Mouse (Mus musculus): Measurements from ENCODE around the gene Kirrel3. TPM values are rescaled to one million over a fixed set of nuclear protein-coding genes. Genes with fewer than 3 reads are reported as not detected.
A peak's percentile ranks its signal among the peaks of the same experiment; 100 is the strongest.

Kirrel3 gene
- polyA plus RNA-seq, 1 experiment from 2014 or later = 50.1 TPM

DNA sequence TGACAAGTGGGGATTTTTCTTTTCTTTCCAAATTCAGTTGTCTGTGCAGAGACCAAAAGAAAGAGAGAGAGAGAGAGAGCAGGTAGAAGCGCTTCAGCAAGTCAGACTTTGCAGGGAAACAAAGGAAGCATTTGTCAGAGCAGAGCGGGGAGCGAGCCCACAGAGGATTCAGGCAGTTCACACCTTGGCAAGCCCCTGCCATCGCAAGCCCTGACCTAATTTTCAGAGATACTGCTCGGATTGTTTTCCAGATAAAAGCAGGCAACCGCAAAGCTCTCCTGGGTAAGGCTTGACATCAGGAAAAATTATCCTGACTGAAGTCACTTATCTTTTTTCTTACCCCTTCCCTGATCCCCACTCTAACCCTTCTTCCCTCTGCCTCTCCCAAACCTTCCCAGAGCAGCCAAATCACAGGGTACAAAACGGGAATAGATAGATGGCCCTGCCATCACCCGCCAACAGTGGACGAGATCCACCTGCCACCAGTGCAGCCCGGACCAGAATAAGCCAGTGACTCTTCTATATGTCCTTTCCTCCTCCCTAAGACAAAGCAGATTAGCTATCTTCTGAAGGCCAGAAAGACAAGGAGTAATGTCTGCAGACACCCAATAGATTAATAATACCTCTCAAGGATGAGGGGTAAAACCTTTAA, 332.8 kb downstream of the Kirrel3 start:
- Histone ChIP-seq H3K4me3 (no peak overlapping the region), H3K9ac (no peak overlapping the region), H3K4me2 (no peak overlapping the region), H3K27me3 (no peaks in the 10 kb centered on the region), H3K36me3 (no peaks in the 10 kb centered on the region), H3K27ac (replicated peaks) (0 out of 2 replicates have a peak overlapping the region, but pooled peaks have one; percentile 34), H3K4me1 (replicated peaks) (peaks cover 9% of the 10 kb centered on the region), H3K9me3 (no peaks in the 10 kb centered on the region)
- 37% methylated on average over 10 of the region's 10 CpGs for WGBS
- no peak for ATAC-seq (ENCODE audit: low FRiP score, low read depth)

DNA sequence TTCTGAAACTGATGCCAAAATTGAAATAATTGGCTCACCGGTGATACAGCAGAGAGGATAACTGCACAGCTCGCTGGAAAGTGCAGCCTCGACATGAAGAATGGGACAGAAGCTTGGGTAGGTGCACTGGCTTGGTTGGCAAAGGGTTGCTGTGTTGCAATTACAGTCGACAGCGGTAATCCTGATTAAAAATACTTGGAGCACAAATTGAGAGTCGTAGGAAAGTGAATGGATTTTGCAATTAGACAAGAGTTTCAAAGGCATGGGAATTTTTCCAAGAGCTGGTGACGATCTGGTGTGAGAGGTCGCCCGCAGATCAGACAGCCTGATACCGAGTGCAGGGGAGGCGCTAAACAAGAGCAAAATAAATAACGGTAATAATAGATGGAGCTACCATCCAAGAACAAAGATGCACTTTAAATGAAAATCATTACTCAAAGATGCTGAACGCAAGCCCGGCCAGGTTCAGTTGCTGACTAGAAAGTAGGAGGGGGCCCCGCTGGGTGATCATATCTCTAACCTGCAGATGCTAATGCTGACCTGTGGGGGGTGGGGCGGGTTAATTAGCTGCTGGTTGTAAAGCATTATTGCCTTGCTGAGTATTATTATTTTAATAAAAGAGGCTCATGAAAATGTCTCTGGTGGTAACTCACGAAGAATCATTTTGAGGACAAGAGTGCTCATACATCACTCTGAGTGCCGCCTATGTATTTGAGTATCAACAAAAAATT, 338.8 kb downstream of the Kirrel3 start:
- 0 out of 2 replicates have a peak, but pooled peaks have one; percentile 25 for ATAC-seq (ENCODE audit: low FRiP score, low read depth)
- Histone ChIP-seq H3K36me3 (no peaks in the 10 kb centered on the region), H3K4me1 (replicated peaks) (peaks cover 20% of the 10 kb centered on the region), H3K27me3 (no peaks in the 10 kb centered on the region), H3K9me3 (no peaks in the 10 kb centered on the region), H3K4me3 (no peak overlapping the region), H3K4me2 (no peak overlapping the region), H3K9ac (no peak overlapping the region), H3K27ac (replicated peaks) (no peak overlapping the region)
- 58% methylated on average over 18 of the region's 18 CpGs for WGBS

DNA sequence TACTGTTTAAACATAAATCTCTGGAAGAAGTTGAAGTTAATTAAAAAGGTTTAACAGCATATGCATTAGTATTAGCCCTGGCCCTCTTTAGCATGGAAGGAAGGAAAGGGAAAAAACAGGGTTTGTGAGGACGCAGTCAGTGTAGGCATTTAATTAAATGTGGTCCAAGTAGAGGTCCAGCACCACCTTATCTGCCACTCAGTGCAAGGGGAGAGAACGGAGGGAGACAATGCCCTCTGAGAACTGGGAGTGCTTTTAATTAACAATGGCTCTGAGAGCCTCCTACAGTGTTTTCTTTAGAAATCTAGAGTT, 339.4 kb downstream of the Kirrel3 start:
- no peak overlapping the region for H3K4me2 ChIP-seq
- peaks cover 20% of the 10 kb centered on the region for H3K4me1 ChIP-seq (replicated peaks)
- H3K4me3 ChIP-seq = no peak overlapping the region
- WGBS = 30% methylated on average over 2 of the region's 2 CpGs
- H3K36me3 ChIP-seq = no peaks in the 10 kb centered on the region
- no peak overlapping the region for H3K9ac ChIP-seq
- H3K27ac ChIP-seq (replicated peaks) = 0 out of 2 replicates have a peak overlapping the region, but pooled peaks have one; percentile 39
- no peaks in the 10 kb centered on the region for H3K27me3 ChIP-seq
- ATAC-seq (ENCODE audit: low FRiP score, low read depth) = peak; percentile 11; the same call in 1 of the 2 replicates
- no peaks in the 10 kb centered on the region for H3K9me3 ChIP-seq

DNA sequence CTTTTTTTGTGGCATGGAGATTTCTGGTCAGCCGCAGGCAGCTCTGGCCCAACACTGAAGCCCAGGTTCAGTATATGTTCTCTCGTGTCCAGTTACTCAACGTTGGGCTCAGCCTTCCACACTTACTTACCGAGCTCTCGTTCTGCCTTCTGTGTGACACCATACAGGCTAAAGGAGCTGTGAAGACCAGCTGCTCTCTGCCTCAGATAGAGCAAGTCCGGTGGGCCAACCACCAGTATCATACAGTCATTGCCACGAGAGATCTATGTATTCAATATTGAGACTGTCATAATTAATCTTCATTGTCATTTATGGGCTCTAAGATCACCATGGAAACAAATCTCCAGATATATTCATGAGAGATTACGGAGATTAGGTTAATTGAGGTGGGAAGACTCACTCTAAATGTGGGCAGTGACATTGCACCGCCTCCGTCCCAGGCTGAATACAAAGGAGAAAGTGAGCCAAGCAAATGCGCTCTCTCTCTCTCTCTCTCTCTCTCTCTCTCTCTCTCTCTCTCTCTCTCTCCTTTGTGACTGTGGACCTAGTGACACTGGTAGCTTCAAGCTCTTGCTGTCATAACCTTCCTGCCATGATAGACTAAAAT, 339.8 kb downstream of the Kirrel3 start:
- H3K36me3 ChIP-seq = no peaks in the 10 kb centered on the region
- H3K4me1 ChIP-seq (replicated peaks) = peaks cover 20% of the 10 kb centered on the region
- H3K9ac ChIP-seq = no peak overlapping the region
- no peaks in the 10 kb centered on the region for H3K27me3 ChIP-seq
- no peak overlapping the region for H3K4me2 ChIP-seq
- 0 out of 2 replicates have a peak overlapping the region, but pooled peaks have one; percentile 39 for H3K27ac ChIP-seq (replicated peaks)
- H3K9me3 ChIP-seq = no peaks in the 10 kb centered on the region
- 38% methylated on average over 11 of the region's 11 CpGs for WGBS
- H3K4me3 ChIP-seq = no peak overlapping the region
- ATAC-seq (ENCODE audit: low FRiP score, low read depth) = peak; percentile 54; the same call in 1 of the 2 replicates

DNA sequence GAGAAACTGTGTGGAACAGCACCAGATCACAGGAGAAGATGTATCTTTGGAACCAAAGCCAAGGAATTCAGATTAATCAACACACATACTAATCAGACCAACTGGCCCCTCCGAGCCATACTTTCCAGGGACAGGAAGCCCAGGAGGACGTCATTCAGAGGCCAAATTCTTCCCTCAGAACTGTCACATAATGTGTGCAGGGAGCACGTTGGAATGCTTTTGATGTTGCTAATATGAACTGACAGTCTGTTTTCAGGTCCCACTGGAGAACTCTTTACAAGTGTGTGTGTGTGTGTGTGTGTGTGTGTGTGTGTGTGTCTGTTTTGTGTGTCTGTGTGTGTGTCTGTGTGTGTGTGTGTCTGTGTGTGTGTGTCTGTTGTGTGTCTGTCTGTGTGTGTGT, 345.0 kb downstream of the Kirrel3 start:
- H3K4me1 ChIP-seq (replicated peaks) = peaks cover 5% of the 10 kb centered on the region; the same call in 1 of the 2 replicates
- H3K27me3 ChIP-seq = no peaks in the 10 kb centered on the region
- no peaks in the 10 kb centered on the region for H3K36me3 ChIP-seq
- no peak for ATAC-seq (ENCODE audit: low FRiP score, low read depth)
- H3K4me3 ChIP-seq = no peak overlapping the region
- H3K9ac ChIP-seq = no peak overlapping the region
- WGBS = 29% methylated on average over 3 of the region's 3 CpGs
- H3K27ac ChIP-seq (replicated peaks) = no peak overlapping the region
- no peak overlapping the region for H3K4me2 ChIP-seq
- H3K9me3 ChIP-seq = no peaks in the 10 kb centered on the region

DNA sequence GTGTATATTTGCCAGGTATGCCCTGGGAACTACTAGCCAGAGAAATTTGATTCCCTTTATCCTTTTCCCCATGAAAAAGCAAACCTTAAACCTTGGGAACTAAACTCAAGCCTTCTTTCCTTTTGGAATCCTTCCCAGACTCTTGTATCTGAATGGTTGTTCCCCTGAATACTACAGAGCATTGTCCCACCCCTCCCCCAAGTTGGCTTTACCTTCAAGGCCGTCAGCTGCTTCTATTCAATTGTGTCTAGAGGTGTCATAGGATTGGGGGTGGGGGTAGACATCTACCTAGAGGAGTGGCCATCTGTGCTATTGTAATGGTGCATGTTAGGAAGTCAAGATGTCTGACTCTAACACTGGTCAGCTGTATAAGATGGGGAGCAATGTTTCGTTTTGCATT, 351.1 kb downstream of the Kirrel3 start:
- Histone ChIP-seq H3K36me3 (no peaks in the 10 kb centered on the region), H3K4me2 (no peak overlapping the region), H3K4me1 (replicated peaks) (peaks cover 7% of the 10 kb centered on the region), H3K27me3 (no peaks in the 10 kb centered on the region), H3K27ac (replicated peaks) (no peak overlapping the region), H3K9me3 (no peaks in the 10 kb centered on the region), H3K9ac (no peak overlapping the region), H3K4me3 (no peak overlapping the region)
- no peak for ATAC-seq (ENCODE audit: low FRiP score, low read depth)
- 72% methylated on average over 2 of the region's 2 CpGs for WGBS

DNA sequence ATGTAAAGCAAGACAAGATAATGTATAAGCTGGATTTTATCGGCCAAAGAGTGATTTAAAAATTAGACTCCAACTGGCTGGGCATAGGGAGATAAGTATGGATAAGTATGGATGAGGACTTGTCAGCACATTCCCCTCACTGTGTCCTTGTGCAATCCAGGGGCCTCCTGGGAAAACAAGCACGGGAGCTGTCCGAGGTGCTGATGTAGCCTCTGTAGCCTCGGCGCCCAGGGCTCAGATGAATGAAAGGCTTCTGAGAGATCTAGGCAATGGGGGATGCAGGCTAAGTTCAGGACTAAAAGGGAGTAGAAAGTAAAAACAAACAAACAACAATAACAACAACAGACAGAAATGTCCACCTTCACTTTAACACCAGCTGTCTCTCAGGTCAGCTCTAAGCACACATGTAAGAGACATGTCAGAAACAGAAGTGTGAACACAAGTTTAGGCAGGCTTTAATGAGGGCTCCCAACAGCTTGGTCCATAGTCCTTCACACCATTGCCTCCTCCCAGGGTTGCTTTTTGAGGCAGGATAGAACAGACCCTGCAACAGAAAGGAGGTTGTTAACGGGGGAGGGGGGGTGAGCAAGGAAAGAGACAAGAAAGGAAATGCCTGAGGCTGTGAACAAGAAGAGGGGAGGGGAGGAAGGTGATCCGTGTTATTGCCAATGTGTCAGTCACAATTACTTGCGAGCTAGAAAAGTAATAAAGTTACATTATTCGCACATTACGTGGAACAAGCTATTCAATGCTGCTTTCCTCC, 352.2 kb downstream of the Kirrel3 start:
- Histone ChIP-seq H3K4me2 (no peak overlapping the region), H3K36me3 (no peaks in the 10 kb centered on the region), H3K4me1 (replicated peaks) (peaks cover 7% of the 10 kb centered on the region), H3K27me3 (no peaks in the 10 kb centered on the region), H3K4me3 (no peak overlapping the region), H3K9me3 (no peaks in the 10 kb centered on the region), H3K27ac (replicated peaks) (no peak overlapping the region), H3K9ac (no peak overlapping the region)
- ATAC-seq (ENCODE audit: low FRiP score, low read depth) = no peak
- 36% methylated on average over 10 of the region's 10 CpGs for WGBS

DNA sequence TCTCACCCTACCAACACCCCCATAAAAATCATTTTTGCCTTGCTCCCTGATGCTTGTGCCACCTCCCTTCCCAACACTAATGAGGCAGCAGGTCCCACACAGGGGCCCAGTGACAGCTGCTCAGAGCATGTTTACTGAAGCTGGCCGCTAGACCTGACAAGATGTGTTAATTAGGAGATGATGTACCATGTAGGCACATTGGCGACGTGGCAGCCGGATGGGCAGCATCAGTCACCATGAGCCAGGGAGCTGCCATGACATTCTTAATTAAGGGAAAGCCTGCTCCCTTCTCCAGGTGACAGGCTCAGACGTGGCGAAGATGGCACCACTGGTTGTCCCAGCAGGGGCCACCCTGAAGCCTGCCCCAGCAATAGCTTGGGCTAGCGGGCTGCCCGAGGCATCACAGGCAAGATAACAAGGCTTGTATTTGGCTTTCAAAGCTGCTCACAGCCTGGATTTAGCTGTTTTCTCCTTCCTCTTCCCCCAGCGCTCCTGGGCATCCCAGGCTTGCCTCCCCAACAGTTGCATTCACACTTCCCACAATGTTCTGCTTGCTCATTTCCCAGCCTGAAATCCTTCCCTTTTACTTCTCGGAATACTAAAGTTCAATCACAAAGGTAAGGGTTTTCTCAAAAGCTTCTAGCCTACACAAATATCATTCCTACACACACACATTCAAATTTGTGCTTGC, 357.7 kb downstream of the Kirrel3 start:
- no peaks in the 10 kb centered on the region for H3K27me3 ChIP-seq
- no peak overlapping the region for H3K27ac ChIP-seq (replicated peaks)
- no peaks in the 10 kb centered on the region for H3K9me3 ChIP-seq
- H3K4me1 ChIP-seq (replicated peaks) = no peaks in the 10 kb centered on the region; the same call in 1 of the 2 replicates
- no peak overlapping the region for H3K4me3 ChIP-seq
- no peak overlapping the region for H3K9ac ChIP-seq
- H3K4me2 ChIP-seq = no peak overlapping the region
- ATAC-seq (ENCODE audit: low FRiP score, low read depth) = 0 out of 2 replicates have a peak, but pooled peaks have one; percentile 38
- H3K36me3 ChIP-seq = no peaks in the 10 kb centered on the region
- 60% methylated on average over 10 of the region's 10 CpGs for WGBS

DNA sequence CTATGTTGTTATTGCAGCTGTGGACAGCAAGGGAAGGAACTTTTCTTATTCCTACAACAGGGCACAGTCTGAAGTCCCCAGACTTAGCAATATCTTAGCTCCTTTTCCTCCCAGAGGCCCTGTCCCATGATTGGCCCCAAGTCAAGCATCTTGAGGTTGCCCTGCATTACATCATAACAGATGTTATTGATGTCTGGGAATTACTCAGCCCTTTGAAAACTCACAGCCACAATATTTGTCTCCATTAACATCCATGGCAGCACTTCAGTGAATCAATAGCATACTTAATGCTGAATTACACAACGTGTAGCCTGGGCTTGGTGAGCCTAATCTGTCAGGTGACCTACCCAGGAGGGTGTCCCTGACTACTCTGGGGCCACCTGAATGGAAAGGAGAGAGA, 360.7 kb downstream of the Kirrel3 start:
- Histone ChIP-seq H3K9ac (no peak overlapping the region), H3K36me3 (no peaks in the 10 kb centered on the region), H3K9me3 (no peaks in the 10 kb centered on the region), H3K4me1 (replicated peaks) (no peaks in the 10 kb centered on the region; the same call in 1 of the 2 replicates), H3K27ac (replicated peaks) (no peak overlapping the region), H3K4me2 (no peak overlapping the region), H3K27me3 (no peaks in the 10 kb centered on the region), H3K4me3 (no peak overlapping the region)
- 26% methylated on average over 1 of the region's 1 CpGs for WGBS
- ATAC-seq (ENCODE audit: low FRiP score, low read depth) = no peak

DNA sequence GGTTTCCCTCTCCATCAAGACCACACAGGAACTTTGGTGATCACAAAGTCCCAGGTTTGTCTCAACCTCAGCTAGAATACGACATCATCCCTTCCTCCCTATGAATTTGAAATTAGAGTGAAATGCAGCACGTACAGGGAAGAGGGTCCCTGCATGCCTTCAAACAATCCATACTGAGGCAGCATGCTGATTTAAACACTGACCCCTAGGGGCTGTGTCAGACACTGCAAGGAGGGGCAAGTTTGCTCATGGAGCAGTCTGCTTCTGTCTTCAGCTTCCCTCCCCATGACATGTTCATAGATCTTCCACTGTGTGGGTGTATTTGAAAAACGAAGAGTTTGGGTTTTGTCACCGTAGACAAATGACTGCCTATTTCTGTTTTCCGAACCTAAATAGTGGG, 362.0 kb downstream of the Kirrel3 start:
- Histone ChIP-seq H3K9me3 (no peaks in the 10 kb centered on the region), H3K36me3 (no peaks in the 10 kb centered on the region), H3K4me2 (no peak overlapping the region), H3K4me1 (replicated peaks) (no peaks in the 10 kb centered on the region), H3K9ac (no peak overlapping the region), H3K4me3 (no peak overlapping the region), H3K27me3 (no peaks in the 10 kb centered on the region), H3K27ac (replicated peaks) (no peak overlapping the region)
- 59% methylated on average over 5 of the region's 5 CpGs for WGBS
- no peak for ATAC-seq (ENCODE audit: low FRiP score, low read depth)

DNA sequence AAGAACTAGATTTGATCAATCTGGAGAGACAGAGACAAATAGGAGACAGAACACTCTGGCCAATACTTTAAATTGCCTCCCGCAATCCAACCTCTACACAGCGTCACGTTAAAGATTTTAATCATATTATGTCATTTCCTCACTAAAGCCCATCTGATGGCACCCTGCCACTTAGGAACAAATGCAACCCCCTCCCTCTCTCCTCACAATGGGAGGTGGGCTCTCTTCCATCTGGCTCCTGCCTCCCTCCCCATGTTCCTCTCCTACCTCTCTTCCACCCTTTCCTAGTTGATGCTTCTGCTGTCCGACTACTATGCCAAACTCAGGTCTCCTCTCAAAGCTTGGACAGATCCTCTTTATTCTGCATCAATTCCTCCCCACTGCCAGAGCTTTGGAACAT, 365.4 kb downstream of the Kirrel3 start:
- Histone ChIP-seq H3K27me3 (no peaks in the 10 kb centered on the region), H3K9ac (no peak overlapping the region), H3K36me3 (no peaks in the 10 kb centered on the region), H3K9me3 (no peaks in the 10 kb centered on the region), H3K4me2 (no peak overlapping the region), H3K4me3 (no peak overlapping the region), H3K27ac (replicated peaks) (no peak overlapping the region), H3K4me1 (replicated peaks) (no peaks in the 10 kb centered on the region)
- WGBS = 80% methylated on average over 4 of the region's 4 CpGs
- ATAC-seq (ENCODE audit: low FRiP score, low read depth) = no peak
